Mouse (Mus musculus) megakaryocyte, embryonic 14.5 days (primary cell): ENCODE data around the gene Cbarp.

Source experiments
- FLI1 ChIP-seq: IDR thresholded peaks from 2 replicates; pipeline ENCODE4 v1.6.1; 2012; ENCODE audit warnings: low read length, inconsistent platforms, mixed read lengths
- GATA1 ChIP-seq: IDR thresholded peaks from 3 replicates; pipeline ENCODE4 v1.6.1; 2012; ENCODE audit warnings: mixed read lengths, low read length, inconsistent platforms, borderline replicate concordance

DNA sequence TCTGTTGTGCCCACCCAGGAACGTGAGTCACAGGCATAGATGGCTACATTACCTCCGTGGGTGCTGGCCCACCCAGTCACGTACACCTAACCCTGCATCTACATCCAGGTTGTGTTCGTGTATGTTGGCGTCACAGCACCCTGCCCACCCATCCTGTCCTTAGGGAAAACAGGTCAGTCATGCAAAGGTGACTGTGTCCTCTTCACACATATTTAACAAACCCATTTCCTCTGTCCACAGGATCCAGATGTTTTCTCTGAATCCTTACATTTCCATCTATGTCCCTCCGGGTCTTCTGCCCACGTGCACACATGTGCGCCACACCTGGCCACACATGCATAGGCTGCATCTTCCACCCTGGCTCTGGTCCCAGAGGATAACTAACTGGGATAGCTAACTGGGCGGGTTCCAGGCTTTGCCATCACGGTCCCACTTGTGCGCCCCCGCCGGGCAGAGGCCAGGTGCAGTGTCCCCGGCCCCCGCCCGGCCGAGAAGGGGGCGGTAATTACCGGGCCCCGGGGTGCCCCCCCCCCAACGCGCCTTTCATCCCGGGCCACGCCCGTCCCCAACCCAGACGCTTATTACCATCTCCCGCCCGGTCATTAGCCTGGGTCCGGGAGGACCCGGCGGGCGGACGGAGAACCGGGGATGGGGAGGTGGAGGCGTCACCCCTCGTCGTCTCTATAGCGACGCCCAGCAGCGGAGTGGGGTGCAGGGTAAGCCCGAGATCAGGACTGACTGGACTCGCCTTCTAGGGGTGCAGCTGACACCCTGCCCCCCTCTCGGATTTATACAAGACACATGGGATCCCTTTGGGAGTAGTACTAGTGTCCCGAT, 23.7 kb upstream of the Cbarp start:
- no peak for TF ChIP-seq GATA1
- no peak for TF ChIP-seq FLI1
